Mouse (Mus musculus) C2C12 (cell line): ENCODE measurements at regions not wholly inside any gene's neighbourhood (a gene's known extent, or its start where the extent isn't known, plus 50 kb on each side); places are given as distances from the start of the nearest gene placed in this dataset.

Experiments used
- H3K27me3 ChIP-seq: one replicate; pipeline ENCODE4 v1.6.1; 2011; ENCODE audit not compliant: control insufficient read depth, insufficient read depth, insufficient read length
- H3K36me3 ChIP-seq: one replicate; pipeline ENCODE4 v1.6.1; 2011; ENCODE audit not compliant: control insufficient read depth, insufficient read depth
- H3K4me3 ChIP-seq: one replicate; pipeline ENCODE4 v1.5.1; 2011; ENCODE audit warnings: mild to moderate bottlenecking, control low read depth; ENCODE audit not compliant: poor library complexity, insufficient read depth, severe bottlenecking
- H3K79me2 ChIP-seq: one replicate; pipeline ENCODE4 v1.6.1; 2011; ENCODE audit not compliant: control insufficient read depth, insufficient read depth
- H3K79me3 ChIP-seq: one replicate; pipeline ENCODE4 v1.6.1; 2011; ENCODE audit warnings: low read depth, control low read depth
- H3ac ChIP-seq: one replicate; pipeline ENCODE3; 2011; ENCODE audit warnings: low read depth; ENCODE audit not compliant: control insufficient read depth, insufficient read length
- CEBPB ChIP-seq: IDR thresholded peaks from one replicate; pipeline ENCODE4 v1.6.1; 2011; ENCODE audit warnings: low read depth, mild to moderate bottlenecking, control low read depth, moderate library complexity
- CTCF ChIP-seq: IDR thresholded peaks from one replicate; pipeline ENCODE4 v1.5.1; 2011; ENCODE audit not compliant: control insufficient read depth, insufficient read depth, insufficient read length
- FOSL1 ChIP-seq: IDR thresholded peaks from one replicate; pipeline ENCODE4 v1.8.0; 2011; ENCODE audit warnings: mild to moderate bottlenecking, low read length; ENCODE audit not compliant: poor library complexity, insufficient read depth, severe bottlenecking
- MAX ChIP-seq: IDR thresholded peaks from one replicate; pipeline ENCODE4 v1.6.1; 2011; ENCODE audit warnings: mild to moderate bottlenecking, control low read depth
- MYOD1 ChIP-seq: IDR thresholded peaks from one replicate; pipeline ENCODE4 v1.6.1; 2011; ENCODE audit warnings: low read depth; ENCODE audit not compliant: control insufficient read depth, insufficient read length
- MYOG ChIP-seq: IDR thresholded peaks from one replicate; pipeline ENCODE4 v1.6.1; 2011; ENCODE audit not compliant: control insufficient read depth, insufficient read length; ENCODE audit errors: extremely low read depth
- USF1 ChIP-seq: IDR thresholded peaks from one replicate; pipeline ENCODE4 v1.6.1; 2011; ENCODE audit warnings: low read depth, mild to moderate bottlenecking, control low read depth, moderate library complexity

- Histone ChIP-seq H3K27me3 (peaks cover 51% of the 10 kb centered on the region), H3K79me3 (no peaks in the 10 kb centered on the region), H3ac (no peak overlapping the region), H3K4me3 (no peak overlapping the region), H3K36me3 (no peaks in the 10 kb centered on the region), H3K79me2 (no peaks in the 10 kb centered on the region)
- no peak for TF ChIP-seq MYOG
- no peak for TF ChIP-seq FOSL1
- no peak for TF ChIP-seq CTCF
- no peak for TF ChIP-seq CEBPB
- TF ChIP-seq MYOD1: no peak
- no peak for TF ChIP-seq MAX
- no peak for TF ChIP-seq USF1
Measured at GRCm38 (mm10) chr19:42673133-42673532, 60.5 kb upstream of the Loxl4 start.

DNA sequence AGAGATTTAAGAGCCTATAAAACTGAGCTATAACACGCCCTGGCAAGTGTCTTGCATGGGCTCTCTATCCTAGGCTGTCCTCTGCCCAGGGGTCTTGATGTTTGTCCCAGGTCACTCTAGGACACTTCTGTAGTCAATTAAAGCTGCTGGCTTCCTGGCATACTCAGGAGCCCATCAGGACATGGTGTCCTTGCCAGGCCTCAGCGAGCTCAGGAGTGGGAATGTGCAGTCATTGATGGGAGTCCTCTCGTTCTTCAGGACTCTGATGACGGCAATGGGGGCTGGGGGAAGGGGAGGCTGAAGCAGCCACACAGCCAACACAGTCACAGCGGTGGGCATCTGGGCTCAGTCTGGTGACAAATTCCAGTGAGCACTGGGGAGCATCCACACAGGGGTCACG, 57.3 kb upstream of the Loxl4 start:
- no peaks in the 10 kb centered on the region for H3K36me3 ChIP-seq
- H3ac ChIP-seq: no peak overlapping the region
- no peaks in the 10 kb centered on the region for H3K79me2 ChIP-seq
- H3K79me3 ChIP-seq: no peaks in the 10 kb centered on the region
- H3K27me3 ChIP-seq: peaks cover 55% of the 10 kb centered on the region
- no peak overlapping the region for H3K4me3 ChIP-seq
- TF ChIP-seq CTCF (no peak), CEBPB (no peak), FOSL1 (no peak), USF1 (no peak), MYOG (no peak), MYOD1 (no peak), MAX (no peak)

DNA sequence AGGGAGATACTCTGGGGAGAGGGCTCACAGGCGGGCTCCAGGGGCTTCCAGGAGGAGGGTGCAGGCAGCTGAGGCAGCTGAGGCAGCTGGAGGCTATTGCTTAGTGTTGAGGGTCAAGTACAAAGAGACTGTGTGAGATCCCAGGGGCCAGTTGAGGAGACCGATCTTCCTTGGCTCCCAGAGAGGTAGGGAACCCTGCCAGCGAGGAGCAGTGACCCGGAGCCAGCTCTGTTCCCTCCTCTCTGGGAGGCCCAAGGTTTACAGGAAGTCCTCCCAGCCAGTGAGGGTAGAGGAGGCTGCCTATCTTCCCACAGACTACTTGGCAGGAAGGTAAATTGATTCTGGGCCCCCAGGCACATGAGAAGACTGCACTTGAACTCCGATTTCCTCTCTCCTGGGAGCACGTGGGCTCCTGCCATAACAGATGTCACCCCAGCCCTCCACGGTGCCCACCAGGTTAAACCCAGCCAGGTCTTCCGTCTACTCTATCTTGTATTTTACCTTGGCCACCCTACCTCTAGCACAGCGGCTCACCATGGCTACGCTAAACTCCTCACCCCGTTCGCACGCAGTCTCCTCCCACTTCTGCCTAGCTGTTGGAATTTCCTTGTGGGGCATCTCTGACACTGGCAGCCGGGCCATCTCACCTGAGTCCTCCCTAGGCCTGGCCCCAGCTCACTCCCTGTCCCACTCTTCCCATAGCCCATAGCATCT, 55.9 kb upstream of the Loxl4 start:
- Histone ChIP-seq H3ac (no peak overlapping the region), H3K79me3 (no peaks in the 10 kb centered on the region), H3K36me3 (no peaks in the 10 kb centered on the region), H3K79me2 (no peaks in the 10 kb centered on the region), H3K27me3 (peaks cover 44% of the 10 kb centered on the region), H3K4me3 (no peak overlapping the region)
- no peak for TF ChIP-seq CEBPB
- TF ChIP-seq CTCF: no peak
- no peak for TF ChIP-seq USF1
- no peak for TF ChIP-seq MAX
- no peak for TF ChIP-seq FOSL1
- no peak for TF ChIP-seq MYOG
- TF ChIP-seq MYOD1: no peak

GRCm38 (mm10) chr19:42666906-42667305, 54.3 kb upstream of the Loxl4 start:
- Histone ChIP-seq H3ac (no peak overlapping the region), H3K27me3 (peaks cover 28% of the 10 kb centered on the region), H3K36me3 (no peaks in the 10 kb centered on the region), H3K79me2 (no peaks in the 10 kb centered on the region), H3K4me3 (no peak overlapping the region), H3K79me3 (no peaks in the 10 kb centered on the region)
- TF ChIP-seq MYOG: no peak
- no peak for TF ChIP-seq USF1
- TF ChIP-seq FOSL1: no peak
- TF ChIP-seq MYOD1: no peak
- no peak for TF ChIP-seq MAX
- no peak for TF ChIP-seq CTCF
- no peak for TF ChIP-seq CEBPB
